Mouse (Mus musculus) cerebellum, postnatal 4 days (tissue): ENCODE results near the gene Pspn.

Source experiments
- DNase-seq, 2 experiments: peaks; one replicate each; pipeline ENCODE4 v3.0.0; 2022; ENCODE audit warnings: low spot score in 2 of 2, mixed read lengths in 1 of 2

Gene Pspn

GRCm38 (mm10) chr17:56996506-56996905 lies 3.3 kb downstream of the Pspn start:
- DNase-seq: no peak

DNA sequence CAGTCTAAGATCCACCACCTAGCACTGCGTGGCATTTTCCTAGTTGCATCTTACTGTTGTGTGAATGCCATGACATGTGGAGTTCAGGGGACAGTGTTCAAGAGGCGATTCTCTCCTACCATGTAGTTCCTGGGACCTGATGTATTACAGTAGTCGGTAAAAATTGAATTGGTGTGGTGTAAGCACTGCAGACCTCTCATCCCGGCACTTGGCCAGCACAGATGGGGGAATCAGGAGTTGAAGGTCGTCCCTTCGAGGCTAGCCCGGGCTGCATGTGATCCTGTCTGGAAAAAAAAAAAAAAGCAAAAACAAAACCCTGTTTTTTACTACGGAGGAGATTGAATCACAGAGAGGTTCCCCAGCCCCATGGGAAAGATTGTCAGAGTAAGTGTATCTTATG lies 4.8 kb downstream of the Pspn start:
- no peak for DNase-seq

GRCm38 (mm10) chr17:56990966-56991365 lies 8.9 kb downstream of the Pspn start:
- DNase-seq: peak in 1 of 2 experiments; percentile 19

- DNase-seq: peak; percentile 79 to 87
These were observed 9.6 kb downstream of the Pspn start, which contains the start of gene Clpp for GRCm38 (mm10) chr17:56990115-56990746. Gene Clpp (plus strand): TSS chr17:56990305.

GRCm38 (mm10) chr17:56989467-56990114 lies 10.2 kb downstream of the Pspn start:
- no peak for DNase-seq

DNA sequence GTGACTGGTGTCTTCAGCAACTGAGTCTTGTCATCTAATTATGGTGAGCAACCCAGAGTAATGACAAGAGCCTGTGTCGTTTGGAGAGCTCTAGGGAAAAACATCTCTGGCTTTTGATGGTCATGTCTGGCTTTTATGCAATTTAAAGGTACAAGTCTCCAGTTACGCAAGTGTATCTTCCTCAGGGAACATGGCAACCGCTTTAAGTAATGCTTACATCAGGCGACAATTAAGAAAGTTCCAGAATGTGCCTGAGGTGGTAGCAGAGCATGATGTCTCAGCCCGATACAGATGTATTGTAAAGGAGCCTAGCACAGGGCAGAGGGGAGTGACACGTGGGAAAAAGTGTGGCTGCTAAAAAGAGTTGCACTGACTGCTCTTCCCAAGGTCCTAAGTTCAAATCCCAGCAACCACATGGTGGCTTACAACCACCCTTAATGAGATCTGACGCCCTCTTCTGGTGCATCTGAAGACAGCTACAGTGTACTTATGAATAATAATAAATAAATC lies 10.8 kb downstream of the Pspn start:
- peak in 1 of 2 experiments; percentile 10 for DNase-seq

GRCm38 (mm10) chr17:56988441-56988840 lies 11.4 kb downstream of the Pspn start:
- no peak for DNase-seq

DNA sequence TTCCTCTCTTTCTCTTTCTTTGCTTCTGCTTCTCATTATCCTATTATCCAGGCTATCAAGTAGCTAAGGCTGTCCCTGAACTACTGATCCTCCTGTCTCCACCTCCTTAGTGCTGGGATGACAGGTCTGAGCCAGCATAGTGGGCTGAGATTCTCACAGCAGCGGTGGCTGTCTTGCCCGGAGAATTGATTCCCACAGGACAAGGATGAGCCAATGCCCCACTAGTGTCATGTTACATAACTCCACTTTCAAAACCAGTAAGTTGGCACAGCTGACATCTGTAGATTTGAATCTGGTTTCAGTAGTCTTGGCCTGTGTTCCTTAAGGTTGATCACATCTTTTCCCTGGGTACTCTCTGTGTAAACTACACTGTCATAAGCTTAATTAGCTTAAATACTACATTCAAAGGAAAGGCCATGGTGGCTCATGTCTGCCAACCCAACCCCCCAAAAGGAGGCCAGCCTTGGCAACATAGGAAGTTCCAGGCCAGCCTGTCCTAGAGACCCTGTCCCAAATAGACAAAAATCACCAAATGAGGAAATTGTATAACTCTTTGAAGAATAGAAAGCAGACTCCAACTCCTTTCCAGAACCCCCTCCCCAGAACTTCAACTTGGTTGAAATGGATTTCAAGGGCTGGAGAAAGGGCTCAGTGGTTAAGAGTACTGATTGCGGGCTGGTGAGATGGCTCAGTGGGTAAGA lies 13.6 kb downstream of the Pspn start:
- no peak for DNase-seq

- DNase-seq: no peak
These were observed 14.2 kb downstream of the Pspn start for GRCm38 (mm10) chr17:56985656-56986055.

DNA sequence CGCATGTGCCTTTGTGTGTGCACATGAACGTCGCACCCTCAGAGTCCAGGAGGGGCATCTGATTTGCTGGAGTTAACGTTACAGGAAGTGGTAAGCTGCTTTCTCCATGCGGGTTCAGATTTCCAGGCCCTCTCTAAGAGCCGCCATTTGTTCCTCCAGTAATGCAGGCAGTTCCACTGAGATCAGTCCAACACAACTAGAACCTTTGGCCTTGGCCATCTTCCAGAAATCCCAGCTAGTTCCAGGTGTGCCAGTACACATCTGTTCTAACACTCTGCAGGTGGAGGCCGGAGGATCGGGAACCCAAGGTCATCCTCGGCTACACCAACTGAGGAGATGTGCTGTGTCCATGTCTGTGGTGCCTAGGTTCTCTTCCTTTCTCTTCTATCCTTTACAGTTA lies 14.9 kb downstream of the Pspn start:
- no peak for DNase-seq

DNA sequence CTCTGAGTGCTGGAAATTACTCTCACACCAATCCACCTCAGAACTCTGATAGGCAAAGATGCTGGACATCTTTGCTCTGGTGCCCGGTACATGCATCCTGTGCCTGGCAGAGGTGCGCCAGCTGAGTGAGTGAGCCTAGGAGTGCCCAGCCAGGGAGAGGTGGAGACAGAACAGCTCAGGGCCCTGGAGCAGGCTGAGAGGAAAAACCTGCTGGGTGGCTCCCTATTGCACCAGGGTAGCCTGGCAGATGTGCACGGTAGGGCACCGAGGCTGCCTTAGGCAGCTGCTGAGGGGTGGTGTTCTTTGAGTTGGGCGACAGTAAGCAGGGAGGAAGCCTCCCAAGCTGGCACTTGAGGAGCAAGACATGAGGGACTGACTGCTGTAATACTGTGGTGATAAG lies 17.8 kb downstream of the Pspn start, which contains the start of gene Acer1:
Gene Acer1, minus strand, starts transcription at position 114 of the 400 bp plus-strand sequence.
- DNase-seq: no peak

DNA sequence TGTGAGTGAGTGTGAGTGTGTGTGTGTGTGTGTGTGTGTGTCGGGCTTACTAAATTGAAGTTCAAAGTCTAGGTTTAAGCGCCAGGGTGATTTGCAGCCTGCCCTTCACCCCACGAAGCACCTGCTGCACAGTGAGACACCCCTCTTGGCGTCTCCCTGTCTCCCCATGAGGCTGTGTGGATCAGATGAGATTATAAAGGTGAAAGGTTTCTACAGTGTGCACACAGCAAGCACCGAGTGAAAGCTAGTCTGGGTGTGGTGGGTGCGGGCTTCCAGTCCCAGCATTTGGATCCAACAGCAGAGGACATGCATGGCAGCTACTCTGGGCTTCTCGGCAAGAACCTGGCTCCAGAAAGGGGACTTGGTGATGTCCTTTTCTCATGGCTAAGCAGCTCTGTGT lies 18.8 kb downstream of the Pspn start:
- no peak for DNase-seq

DNA sequence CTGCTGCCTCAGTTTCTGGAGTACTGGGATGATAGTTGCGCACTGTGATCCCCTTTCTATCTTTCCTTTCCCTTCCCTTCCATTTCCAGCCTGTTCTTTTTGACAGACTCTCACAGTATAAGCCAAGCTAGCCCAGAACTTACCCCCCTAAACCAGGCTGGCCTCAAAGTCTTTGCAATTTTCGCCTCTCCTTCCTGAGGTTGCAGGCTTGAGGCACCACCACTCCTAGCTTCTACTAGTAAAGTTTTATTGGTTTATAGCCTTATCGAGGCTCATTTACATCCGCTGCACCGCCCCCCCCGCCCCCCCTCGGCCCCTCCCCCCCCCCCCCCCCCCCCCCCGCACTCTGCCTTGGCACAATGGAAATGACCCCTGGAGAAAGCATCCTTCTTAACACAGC lies 20.3 kb downstream of the Pspn start:
- DNase-seq: no peak

GRCm38 (mm10) chr17:56976531-56977390 lies 23.1 kb downstream of the Pspn start:
- no peak for DNase-seq

DNA sequence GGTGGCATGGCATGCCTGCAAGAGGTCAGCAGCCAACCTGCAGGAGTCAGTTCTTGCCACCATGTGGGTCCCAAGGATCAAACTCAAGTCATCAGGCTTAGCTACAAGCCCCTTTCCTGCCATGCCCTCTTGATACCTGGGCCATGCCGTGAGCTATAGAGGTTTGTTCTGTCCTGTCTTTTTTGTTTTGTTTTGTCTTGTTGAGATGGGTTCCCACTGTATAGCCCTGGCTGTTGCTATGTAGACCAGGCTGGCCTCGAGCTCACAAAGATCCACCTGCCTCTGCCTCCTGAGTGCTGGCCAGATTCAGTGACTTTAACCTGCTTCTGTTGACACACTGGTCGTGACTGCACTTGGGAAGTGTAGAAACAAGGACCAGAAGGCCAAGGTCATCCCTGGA lies 24.4 kb downstream of the Pspn start:
- DNase-seq: no peak

- no peak for DNase-seq
These were observed 25.0 kb downstream of the Pspn start for GRCm38 (mm10) chr17:56974708-56975240.

- DNase-seq: no peak
These were observed 25.7 kb downstream of the Pspn start for GRCm38 (mm10) chr17:56973956-56974707.

DNA sequence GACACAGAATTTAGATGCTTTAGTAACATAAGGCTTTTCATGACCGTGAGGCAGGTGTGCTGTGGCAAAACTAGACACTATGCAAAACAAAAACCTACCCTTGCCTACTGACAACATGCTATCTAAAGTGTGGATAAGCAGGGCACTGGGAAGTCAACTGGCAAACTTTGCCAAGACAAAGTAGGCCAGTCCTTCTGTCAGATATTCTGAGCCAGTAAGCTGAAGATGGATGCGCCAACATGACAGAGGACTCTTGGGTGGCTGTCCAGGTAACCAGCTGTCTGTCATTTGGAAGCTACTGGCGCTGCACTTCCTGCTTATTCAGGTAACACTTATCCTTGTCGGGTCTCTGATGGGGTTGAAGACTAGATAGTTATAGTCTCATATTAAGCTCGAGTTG lies 29.7 kb downstream of the Pspn start:
- DNase-seq: no peak

- no peak for DNase-seq
These were observed 30.5 kb downstream of the Pspn start for GRCm38 (mm10) chr17:56969321-56969720.

DNA sequence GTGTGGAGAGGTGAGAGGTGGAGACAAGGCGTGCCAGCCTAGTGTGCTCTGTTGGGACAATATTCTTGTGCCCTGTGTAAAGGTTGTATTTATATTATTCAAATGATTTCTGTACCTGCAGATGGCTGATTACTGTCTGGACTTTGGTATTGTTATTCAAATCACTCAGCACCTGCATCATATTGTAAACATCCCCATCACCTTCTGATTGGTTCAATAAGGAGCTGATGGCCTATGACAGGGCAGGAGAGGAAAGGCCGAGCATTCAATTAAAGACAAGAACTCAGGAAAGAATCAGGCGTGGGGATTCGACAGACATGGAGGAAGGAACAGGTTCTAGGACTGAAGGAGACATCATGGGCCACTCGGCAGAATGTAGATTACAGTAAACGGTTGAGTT lies 36.2 kb downstream of the Pspn start:
- DNase-seq: no peak
